Mouse (Mus musculus): Measurements from ENCODE around the gene Tmem143. TPM values are rescaled to one million over a fixed set of nuclear protein-coding genes. Genes with fewer than 3 reads are reported as not detected.
"Not testable (repeated sequence)": the region's sequence is repeated elsewhere in the genome, so short reads cannot be mapped to it uniquely, and the experiment has no call there.

The Tmem143 gene
- polyA plus RNA-seq, 1 experiment from 2014 or later = 4.6 TPM

DNA sequence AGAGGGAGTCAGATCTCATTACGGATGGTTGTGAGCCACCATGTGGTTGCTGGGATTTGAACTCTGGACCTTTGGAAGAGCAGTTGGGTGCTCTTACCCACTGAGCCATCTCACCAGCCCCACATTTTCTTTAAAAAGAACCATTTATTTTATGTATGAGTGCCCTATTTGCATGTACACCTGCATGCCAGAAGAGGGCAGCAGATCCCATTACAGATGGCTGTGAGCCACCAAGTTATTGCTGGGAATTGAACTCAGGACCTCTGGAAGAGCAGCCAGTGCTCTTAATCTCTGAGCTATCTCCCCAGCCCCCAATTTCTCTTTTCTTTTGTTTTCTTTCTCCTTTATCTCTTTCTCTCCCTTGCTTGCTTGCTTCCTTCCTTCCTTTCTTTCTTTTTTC is 46.5 kb downstream of the Tmem143 start:
- H3K27me3 ChIP-seq (ENCODE audit: control insufficient read depth, insufficient read depth, low read length); H3K4me3 ChIP-seq (ENCODE audit: low read depth, low read length); H3K9me3 ChIP-seq (ENCODE audit: control insufficient read depth, low read length); H3K4me1 ChIP-seq (replicated peaks; ENCODE audit: control insufficient read depth, insufficient read depth, low read length); H3K9ac ChIP-seq (ENCODE audit: low read depth, low read length); H3K36me3 ChIP-seq (ENCODE audit: control insufficient read depth, insufficient read depth, low read length); DNase-seq (ENCODE audit: low spot score); H3K4me2 ChIP-seq (replicated peaks; ENCODE audit: low read depth, low read length); H3K27ac ChIP-seq (ENCODE audit: low read depth, low read length); ATAC-seq (ENCODE audit: low FRiP score): not testable (repeated sequence)
- 67% methylated on average over 1 of the region's 1 CpGs for WGBS

DNA sequence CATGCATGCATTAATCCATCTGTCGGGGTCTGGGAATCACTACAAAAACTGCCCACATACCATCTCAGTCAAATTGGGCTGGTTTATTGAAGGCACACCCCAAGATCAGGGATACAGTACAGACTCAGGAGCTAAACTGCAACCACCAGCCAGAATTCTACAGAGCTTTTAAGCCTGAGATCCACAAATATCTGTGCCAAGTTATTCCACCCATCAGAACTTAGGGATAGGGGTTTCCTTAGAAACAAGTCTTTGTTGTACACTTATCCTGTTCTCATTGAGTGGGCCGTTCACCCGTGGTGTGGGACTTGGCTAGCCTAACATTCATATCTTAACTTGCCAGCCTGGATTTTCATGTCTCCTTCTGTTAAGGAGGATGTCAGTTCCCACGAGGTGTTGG is 52.3 kb downstream of the Tmem143 start:
- Histone ChIP-seq H3K9ac (ENCODE audit: low read depth, low read length) (no peak overlapping the region), H3K27me3 (ENCODE audit: control insufficient read depth, insufficient read depth, low read length) (no peaks in the 10 kb centered on the region), H3K27ac (ENCODE audit: low read depth, low read length) (no peak overlapping the region), H3K9me3 (ENCODE audit: control insufficient read depth, low read length) (no peaks in the 10 kb centered on the region), H3K36me3 (ENCODE audit: control insufficient read depth, insufficient read depth, low read length) (no peaks in the 10 kb centered on the region), H3K4me2 (replicated peaks; ENCODE audit: low read depth, low read length) (no peak overlapping the region), H3K4me1 (replicated peaks; ENCODE audit: control insufficient read depth, insufficient read depth, low read length) (no peaks in the 10 kb centered on the region), H3K4me3 (ENCODE audit: low read depth, low read length) (no peak overlapping the region)
- WGBS = 83% methylated on average over 4 of the region's 4 CpGs
- no peak for DNase-seq (ENCODE audit: low spot score)
- ATAC-seq (ENCODE audit: low FRiP score) = no peak

- Histone ChIP-seq H3K4me1 (replicated peaks; ENCODE audit: control insufficient read depth, insufficient read depth, low read length) (no peaks in the 10 kb centered on the region), H3K9ac (ENCODE audit: low read depth, low read length) (no peak overlapping the region), H3K36me3 (ENCODE audit: control insufficient read depth, insufficient read depth, low read length) (no peaks in the 10 kb centered on the region), H3K27me3 (ENCODE audit: control insufficient read depth, insufficient read depth, low read length) (no peaks in the 10 kb centered on the region), H3K4me2 (replicated peaks; ENCODE audit: low read depth, low read length) (no peak overlapping the region), H3K9me3 (ENCODE audit: control insufficient read depth, low read length) (no peaks in the 10 kb centered on the region), H3K4me3 (ENCODE audit: low read depth, low read length) (no peak overlapping the region), H3K27ac (ENCODE audit: low read depth, low read length) (no peak overlapping the region)
- ATAC-seq (ENCODE audit: low FRiP score) (no peak), DNase-seq (ENCODE audit: low spot score) (no peak)
- 72% methylated on average over 4 of the region's 4 CpGs for WGBS
Measured at GRCm38 (mm10) chr7:45956611-45957010, 59.9 kb downstream of the Tmem143 start.

Other genes starting within 250 kb of the Tmem143 start
- gene Fut2, start 230.5 kb upstream of the Tmem143 start, polyA plus RNA-seq (2014; fragmentation: Nextera tagmentation; extraction: Ambion mirVana) = 0.06 and 0.27 TPM in 2 replicates
- 0.21 and 0.22 TPM in 2 replicates for gene Ntn5, start 212.9 kb upstream of the Tmem143 start, polyA plus RNA-seq (2014; fragmentation: Nextera tagmentation; extraction: Ambion mirVana)
- gene Sec1, start 202.5 kb upstream of the Tmem143 start, polyA plus RNA-seq (2014; fragmentation: Nextera tagmentation; extraction: Ambion mirVana) = 0.29 and 0.75 TPM in 2 replicates
- 8.8 and 9.9 TPM in 2 replicates for gene Car11, start 197.1 kb upstream of the Tmem143 start, polyA plus RNA-seq (2014; fragmentation: Nextera tagmentation; extraction: Ambion mirVana)
- gene Dbp, start 191.9 kb upstream of the Tmem143 start, polyA plus RNA-seq (2014; fragmentation: Nextera tagmentation; extraction: Ambion mirVana) = 2.2 and 2.8 TPM in 2 replicates
- gene Rpl18, start 181.5 kb upstream of the Tmem143 start, polyA plus RNA-seq (2014; fragmentation: Nextera tagmentation; extraction: Ambion mirVana) = 904 and 927 TPM in 2 replicates
- 13.6 and 17.6 TPM in 2 replicates for gene Sphk2, start 178.9 kb upstream of the Tmem143 start, polyA plus RNA-seq (2014; fragmentation: Nextera tagmentation; extraction: Ambion mirVana)
- gene Fam83e, start 175.7 kb upstream of the Tmem143 start, polyA plus RNA-seq (2014; fragmentation: Nextera tagmentation; extraction: Ambion mirVana) = 0.80 TPM in 2 replicates
- gene Spaca4, start 171.1 kb upstream of the Tmem143 start, polyA plus RNA-seq (2014; fragmentation: Nextera tagmentation; extraction: Ambion mirVana) = not detected in 2 replicates
- gene Lmtk3, start 113.2 kb upstream of the Tmem143 start, polyA plus RNA-seq (2014; fragmentation: Nextera tagmentation; extraction: Ambion mirVana) = 6.3 and 9.1 TPM in 2 replicates
- gene Sult2b1, start 112.3 kb upstream of the Tmem143 start, polyA plus RNA-seq (2014; fragmentation: Nextera tagmentation; extraction: Ambion mirVana) = 1.4 and 1.9 TPM in 2 replicates
- 211 and 248 TPM in 2 replicates for gene Cyth2, start 82.4 kb upstream of the Tmem143 start, polyA plus RNA-seq (2014; fragmentation: Nextera tagmentation; extraction: Ambion mirVana)
- 0.48 and 0.57 TPM in 2 replicates for gene Kcnj14, start 72.2 kb upstream of the Tmem143 start, polyA plus RNA-seq (2014; fragmentation: Nextera tagmentation; extraction: Ambion mirVana)
- gene Grwd1, start 66.0 kb upstream of the Tmem143 start, polyA plus RNA-seq (2014; fragmentation: Nextera tagmentation; extraction: Ambion mirVana) = 56.7 and 66.0 TPM in 2 replicates
- gene Kdelr1, start 24.2 kb upstream of the Tmem143 start, polyA plus RNA-seq (2014; fragmentation: Nextera tagmentation; extraction: Ambion mirVana) = 75.9 and 99.4 TPM in 2 replicates
- gene Grin2d, start 18.6 kb upstream of the Tmem143 start, polyA plus RNA-seq (2014; fragmentation: Nextera tagmentation; extraction: Ambion mirVana) = 0.39 and 0.42 TPM in 2 replicates
- gene Syngr4, start 227 bp upstream of the Tmem143 start, polyA plus RNA-seq (2014; fragmentation: Nextera tagmentation; extraction: Ambion mirVana) = 0.63 and 0.99 TPM in 2 replicates
- gene Emp3, start 24.5 kb downstream of the Tmem143 start, polyA plus RNA-seq (2014; fragmentation: Nextera tagmentation; extraction: Ambion mirVana) = 28.3 and 40.5 TPM in 2 replicates
- 3.3 and 5.3 TPM in 2 replicates for gene Ccdc114, start 27.1 kb downstream of the Tmem143 start, polyA plus RNA-seq (2014; fragmentation: Nextera tagmentation; extraction: Ambion mirVana)
- 0.11 and 0.38 TPM in 2 replicates for gene Abcc6, start 133.4 kb downstream of the Tmem143 start, polyA plus RNA-seq (2014; fragmentation: Nextera tagmentation; extraction: Ambion mirVana)
- gene Nomo1, start 136.8 kb downstream of the Tmem143 start, polyA plus RNA-seq (2014; fragmentation: Nextera tagmentation; extraction: Ambion mirVana) = 13.8 and 14.9 TPM in 2 replicates
- gene Kcnj11, start 203.8 kb downstream of the Tmem143 start, polyA plus RNA-seq (2014; fragmentation: Nextera tagmentation; extraction: Ambion mirVana) = 0.25 and 0.49 TPM in 2 replicates

Measured in hindbrain, embryonic 11.5 days (tissue).